Mouse (Mus musculus) limb, embryonic 10.5 days (tissue): ENCODE measurements around the gene Sost. TPM values are rescaled to one million over a fixed set of nuclear protein-coding genes. Genes with fewer than 3 reads are reported as not detected.

ENCODE experiments used
- polyA plus RNA-seq: library from polyadenylated mRNA; unstranded; fragments of >200 nt; fragmentation: Nextera tagmentation; extraction: Ambion mirVana; gene quantifications from 2 replicates; pipeline ENCODE4 v1.2.1, GENCODE M21; 2016

The Sost gene
- polyA plus RNA-seq, 1 experiment from 2014 or later, result 1.9 TPM

Other genes starting within 250 kb of the Sost start
- gene Dhx8, start 234.1 kb downstream of the Sost start, polyA plus RNA-seq, result 51.7 and 60.5 TPM in 2 replicates
- gene Etv4, start 181.6 kb downstream of the Sost start, polyA plus RNA-seq, result 37.8 and 48.3 TPM in 2 replicates
- 11.2 and 12.1 TPM in 2 replicates for gene Meox1, start 72.6 kb downstream of the Sost start, polyA plus RNA-seq
- gene Cfap97d1, start 17.3 kb upstream of the Sost start, polyA plus RNA-seq, result not detected in 2 replicates
- gene Dusp3, start 20.0 kb upstream of the Sost start, polyA plus RNA-seq, result 9.2 TPM in 2 replicates
- gene Mpp3, start 61.4 kb upstream of the Sost start, polyA plus RNA-seq, result 17.7 and 18.4 TPM in 2 replicates
- gene Cd300lg, start 74.5 kb upstream of the Sost start, polyA plus RNA-seq, result 0.38 and 0.45 TPM in 2 replicates
- 11.5 and 16.6 TPM in 2 replicates for gene Mpp2, start 121.5 kb upstream of the Sost start, polyA plus RNA-seq
- not detected in 2 replicates for gene Ppy, start 134.3 kb upstream of the Sost start, polyA plus RNA-seq
- not detected in 2 replicates for gene Pyy, start 140.8 kb upstream of the Sost start, polyA plus RNA-seq
- 0.09 and 0.20 TPM in 2 replicates for gene Nags, start 178.5 kb upstream of the Sost start, polyA plus RNA-seq
- gene Tmem101, start 189.4 kb upstream of the Sost start, polyA plus RNA-seq, result 34.0 and 39.6 TPM in 2 replicates
- gene Lsm12, start 218.3 kb upstream of the Sost start, polyA plus RNA-seq, result 125 and 146 TPM in 2 replicates
- gene G6pc3, start 222.6 kb upstream of the Sost start, polyA plus RNA-seq, result 41.4 and 41.6 TPM in 2 replicates